Mouse (Mus musculus): ENCODE results near the gene Frmd4b.

DNA sequence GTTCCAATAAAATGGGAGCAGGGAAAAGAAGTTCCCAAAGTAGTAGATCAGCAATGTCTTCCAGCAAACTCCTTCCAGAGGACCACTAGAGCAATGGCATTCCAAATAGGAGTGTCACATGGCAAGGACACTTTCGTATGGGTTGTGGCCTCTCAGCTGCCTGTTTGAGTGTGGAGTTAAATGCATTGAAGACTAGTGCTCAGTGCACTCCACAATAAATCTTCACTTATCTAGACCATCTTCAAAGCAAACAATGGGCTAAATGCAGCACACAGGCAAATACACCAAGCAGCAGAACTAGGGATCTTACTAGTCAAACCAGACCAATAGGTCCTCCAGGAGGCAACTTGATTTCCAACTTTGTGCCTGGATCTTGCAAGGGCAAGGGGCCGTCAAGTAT lies 49.1 kb upstream of the Frmd4b start:
- no peak for TF ChIP-seq CTCF (IDR thresholded peaks at IDR 0.05; ENCODE audit: control insufficient read depth, insufficient read depth, low read length)
- no peak for TF ChIP-seq POLR2A (IDR thresholded peaks at IDR 0.05; ENCODE audit: borderline replicate concordance, control insufficient read depth, low read depth, low read length)

All from bone marrow, adult 2 months (tissue).